Comparison of ENCODE assay signal across 8 mouse cellular contexts in genomic region chr3:101806941-101807340, GRCm38 (mm10). TPM values are rescaled to one million over a fixed set of nuclear protein-coding genes. Genes with fewer than 3 reads are reported as not detected.
A peak's percentile ranks its signal among the peaks of the same experiment; 100 is the strongest.
DNase-seq lines count a peak whose midpoint lies in the region; ATAC-seq lines count a peak whose summit lies in the region.

No protein-coding gene starts in this region.

- peaks cover 62% of the 10 kb centered on the region for H3K4me1 ChIP-seq in heart, embryonic 10.5 days
- H3K4me1 ChIP-seq in limb, embryonic 10.5 days = peaks cover 43% of the 10 kb centered on the region
- H3K4me1 ChIP-seq in intestine, embryonic 15.5 days (replicated peaks) = peaks cover 14% of the 10 kb centered on the region

- H3K36me3 ChIP-seq in heart, embryonic 10.5 days = no peaks in the 10 kb centered on the region
- H3K36me3 ChIP-seq in limb, embryonic 10.5 days = no peaks in the 10 kb centered on the region
- H3K36me3 ChIP-seq in intestine, embryonic 15.5 days = no peaks in the 10 kb centered on the region

- WGBS in heart, embryonic 10.5 days = 55% methylated on average over 4 of the region's 4 CpGs
- WGBS in limb, embryonic 10.5 days = 62% methylated on average over 4 of the region's 4 CpGs
- WGBS in intestine, embryonic 15.5 days = 43% methylated on average over 4 of the region's 4 CpGs

- no peaks in the 10 kb centered on the region for H3K9me3 ChIP-seq in heart, embryonic 10.5 days
- H3K9me3 ChIP-seq in limb, embryonic 10.5 days (replicated peaks) = no peaks in the 10 kb centered on the region
- no peaks in the 10 kb centered on the region for H3K9me3 ChIP-seq in intestine, embryonic 15.5 days

- no peaks in the 10 kb centered on the region for H3K27me3 ChIP-seq in heart, embryonic 10.5 days (ENCODE audit: insufficient read depth, poor library complexity, severe bottlenecking)
- no peaks in the 10 kb centered on the region for H3K27me3 ChIP-seq in limb, embryonic 10.5 days (ENCODE audit: low read depth, poor library complexity, severe bottlenecking)
- no peaks in the 10 kb centered on the region for H3K27me3 ChIP-seq in intestine, embryonic 15.5 days (replicated peaks)

- H3K4me2 ChIP-seq in intestine, embryonic 15.5 days (replicated peaks) = no peak overlapping the region

- H3K4me3 ChIP-seq in heart, embryonic 10.5 days = no peak overlapping the region
- H3K4me3 ChIP-seq in limb, embryonic 10.5 days = no peak overlapping the region
- no peak overlapping the region for H3K4me3 ChIP-seq in intestine, embryonic 15.5 days (replicated peaks)

- ATAC-seq in megakaryocyte-erythroid progenitor cell, adult 5-6 weeks (replicated peaks; ENCODE audit: low FRiP score, low TSS enrichment, poor library complexity, severe bottlenecking) = no peak
- no peak for ATAC-seq in intestine, embryonic 15.5 days

- H3K27ac ChIP-seq in heart, embryonic 10.5 days = peak overlapping the region; percentile 89
- 0 out of 2 replicates have a peak overlapping the region, but pooled peaks have one; percentile 75 for H3K27ac ChIP-seq in limb, embryonic 10.5 days
- no peak overlapping the region for H3K27ac ChIP-seq in intestine, embryonic 15.5 days

- DNase-seq in heart, embryonic 10.5 days (ENCODE audit: low spot score) = no peak
- no peak for DNase-seq in heart, postnatal 14 days
- DNase-seq in thymus, postnatal 4 days = peak; percentile 12
- DNase-seq in thymus, postnatal 36 days = no peak
- DNase-seq in limb, embryonic 10.5 days (ENCODE audit: low spot score) = no peak
- no peak for DNase-seq in left cerebral cortex, postnatal 36 days (ENCODE audit: low spot score in 2 of 2)

- H3K9ac ChIP-seq in intestine, embryonic 15.5 days = no peak overlapping the region

- intact Hi-C loops in heart, postnatal 14 days (cut with DNase I) = loop anchor here (2.0 kb wide), 3 partner anchors 94 to 300 kb away; partner anchors contain the start of gene Atp1a1
- intact Hi-C loops in left cerebral cortex, postnatal 36 days (cut with DNase I) = loop anchor here (1.0 to 2.0 kb wide), 4 partner anchors 206 to 312 kb away; no protein-coding TSS in a partner anchor

RNA-seq across cellular contexts. Expression of gene Mab21l3, which starts 41.8 kb away (rescaled TPM):
- polyA plus RNA-seq in heart, embryonic 10.5 days (2016; fragmentation: Nextera tagmentation; extraction: Ambion mirVana) = 0.40 and 0.57 TPM in 2 replicates
- not detected for total RNA-seq in heart, postnatal 14 days (2021)
- polyA plus RNA-seq in limb, embryonic 10.5 days (2016; fragmentation: Nextera tagmentation; extraction: Ambion mirVana) = 0.31 and 1.0 TPM in 2 replicates
- under 1 TPM; 0.32 to 0.36 TPM for total RNA-seq in left cerebral cortex, postnatal 36 days (2021)
- not detected in 2 replicates for total RNA-seq in megakaryocyte-erythroid progenitor cell, adult 5-6 weeks (2014; fragmentation: Nextera tagmentation)
- total RNA-seq in megakaryocyte-erythroid progenitor cell, adult 5-6 weeks (2017) = not detected in 2 replicates
- polyA plus RNA-seq in intestine, embryonic 15.5 days (2015; fragmentation: Nextera tagmentation; extraction: Ambion mirVana) = 5.8 and 6.4 TPM in 2 replicates
